Mouse (Mus musculus) gastrocnemius, postnatal 36 days (tissue): ENCODE data around the gene 4930507D05Rik. TPM values are rescaled to one million over a fixed set of nuclear protein-coding genes. Genes with fewer than 3 reads are reported as not detected.
"Not testable (repeated sequence)": the region's sequence is repeated elsewhere in the genome, so short reads cannot be mapped to it uniquely, and the experiment has no call there.

Experiments
- DNase-seq, 2 experiments: peaks; one replicate each; pipeline ENCODE4 v3.0.0; 2022
- intact Hi-C: fragments of 180-260 bp; cut with DNase I; formaldehyde crosslinking; loops from one replicate; pipeline ENCODE4 v1.15.1; 2025
- long read RNA-seq, 2 experiments: library from polyadenylated mRNA; stranded (forward); transcript quantifications; one replicate each; pipeline ENCODE4 v2.0.0; 2021
- total RNA-seq, 2 experiments: library from RNA; stranded (reverse); gene quantifications; 2 replicates each; pipeline ENCODE4 v1.2.3; 2021

4930507D05Rik gene
- not detected for total RNA-seq
- long read RNA-seq, experiment 1 = 0 reads
- long read RNA-seq, experiment 2 = 0 reads

DNA sequence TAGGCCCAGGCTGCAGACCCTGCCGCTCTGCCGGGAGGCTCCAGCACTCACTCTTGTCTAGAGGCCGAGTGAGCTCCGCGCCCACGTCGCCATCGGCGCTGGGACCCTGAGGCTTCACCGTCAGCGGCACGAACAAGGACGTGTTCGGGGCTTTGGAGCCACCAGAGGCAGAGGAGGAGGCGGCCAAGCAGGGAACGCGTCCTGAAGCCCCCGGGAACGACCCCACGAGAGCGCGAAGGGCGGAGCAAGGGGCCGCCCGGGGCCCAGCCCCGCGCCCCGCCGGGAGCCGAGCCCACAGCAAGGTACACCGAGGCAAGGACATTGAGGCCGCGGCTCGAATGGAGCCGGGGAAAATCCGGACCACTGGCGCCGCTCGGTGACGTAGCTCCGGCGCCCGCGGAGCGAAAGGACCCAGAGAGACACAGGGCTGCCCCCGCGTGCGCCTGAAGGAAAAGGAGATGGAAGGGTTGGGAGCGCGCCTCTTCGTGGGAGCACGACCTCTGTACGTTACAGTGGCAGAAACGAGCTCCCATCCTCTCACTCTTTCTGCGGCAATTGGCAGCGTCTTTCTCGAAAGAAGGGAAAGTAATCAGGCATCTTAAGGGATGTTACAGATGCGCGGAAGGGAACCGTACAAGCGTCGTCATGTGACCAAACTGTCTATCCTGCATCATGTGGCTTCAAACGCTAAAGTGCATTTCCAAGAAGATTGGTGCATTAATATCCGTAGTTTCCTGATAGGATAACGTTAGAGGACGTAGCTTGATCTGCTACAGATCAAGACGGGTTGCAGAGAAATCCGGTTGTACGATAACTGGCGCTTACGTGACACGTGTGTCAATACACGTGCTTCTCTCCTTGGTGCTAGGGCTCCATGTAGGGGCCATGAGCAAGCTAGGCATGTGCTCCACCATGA, at the start of gene 4930507D05Rik, which contains the start of gene Supv3l1:
4930507D05Rik (plus strand) TSS at position 126 of the 916 bp plus-strand sequence.
Supv3l1 (minus strand) TSS at position 375 of the 916 bp plus-strand sequence.
- intact Hi-C loops = loop anchor here (2.0 to 10.0 kb wide), 2 partner anchors 39 to 305 kb away; no protein-coding TSS in a partner anchor
- DNase-seq = peak; percentile 85 to 97

DNA sequence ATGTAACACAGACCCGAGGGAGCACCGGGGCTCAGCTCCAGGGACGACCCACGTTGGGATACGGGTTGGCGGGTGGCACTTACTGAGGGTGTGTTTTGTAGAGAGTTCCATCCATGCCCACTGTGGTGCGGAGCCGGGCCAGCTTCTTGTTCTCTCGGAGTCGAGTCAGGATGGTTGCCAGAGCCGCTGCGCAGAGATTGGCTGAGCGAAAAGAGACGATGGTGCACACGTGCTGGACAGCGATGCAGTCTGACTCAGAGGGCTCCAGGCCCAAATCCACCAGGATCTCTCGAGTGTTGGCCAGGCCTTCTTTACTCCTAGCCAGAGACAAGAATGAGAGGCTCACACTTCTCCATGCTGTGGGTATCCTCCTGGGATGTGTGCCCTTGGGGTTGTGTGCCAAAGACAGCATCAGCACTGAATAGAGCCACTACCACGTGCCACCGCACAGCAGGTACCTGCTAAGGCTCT, 47.6 kb upstream of the 4930507D05Rik start:
- intact Hi-C loops = loop anchor here (10.0 kb wide), 1 partner anchor 537 kb away; no protein-coding TSS in a partner anchor
- peak; percentile 26 to 45 for DNase-seq

DNA sequence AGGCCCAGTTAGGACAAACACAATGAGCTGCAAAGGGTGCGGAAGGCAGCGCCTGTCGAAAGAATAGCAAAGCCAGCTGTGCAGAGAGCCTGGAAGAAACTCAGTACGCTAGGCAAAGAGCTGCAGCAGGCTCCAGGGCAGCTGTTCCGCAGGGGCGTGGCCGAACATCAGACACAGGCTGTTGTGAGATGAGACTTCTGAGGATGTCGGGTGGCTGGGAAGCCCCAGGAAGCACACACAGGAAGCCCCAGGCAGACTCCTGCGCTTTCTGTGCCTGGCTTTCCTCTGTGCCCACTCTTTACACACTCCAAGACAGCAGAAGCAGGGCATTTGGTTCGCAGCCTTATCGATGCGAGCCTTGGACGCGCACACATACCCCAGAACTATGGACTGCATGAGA, 44.4 kb upstream of the 4930507D05Rik start:
- intact Hi-C loops = loop anchor here (10.0 kb wide), 1 partner anchor 540 kb away; no protein-coding TSS in a partner anchor
- DNase-seq = peak; percentile 38 to 49

DNA sequence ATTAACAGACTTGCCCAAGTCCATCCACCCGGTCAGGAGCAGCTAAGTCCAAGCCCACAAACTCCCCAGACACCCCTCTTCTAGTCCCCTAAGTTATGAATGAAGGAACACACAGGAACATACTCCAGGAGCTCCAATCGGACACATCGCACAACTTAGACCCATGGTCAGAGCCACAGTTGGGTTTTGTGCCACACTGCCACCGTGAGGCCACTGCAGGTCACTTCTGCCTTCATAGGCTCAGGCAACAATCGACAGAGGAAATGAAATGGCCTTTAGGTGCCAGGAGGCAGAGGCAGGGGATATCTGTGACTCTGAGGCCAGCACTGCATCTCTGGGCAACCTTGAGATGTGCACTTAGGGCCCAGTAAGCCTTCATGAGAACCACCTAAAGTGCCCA, 38.3 kb upstream of the 4930507D05Rik start:
- intact Hi-C loops = no loop called here
- DNase-seq = peak; percentile 53 to 55

DNA sequence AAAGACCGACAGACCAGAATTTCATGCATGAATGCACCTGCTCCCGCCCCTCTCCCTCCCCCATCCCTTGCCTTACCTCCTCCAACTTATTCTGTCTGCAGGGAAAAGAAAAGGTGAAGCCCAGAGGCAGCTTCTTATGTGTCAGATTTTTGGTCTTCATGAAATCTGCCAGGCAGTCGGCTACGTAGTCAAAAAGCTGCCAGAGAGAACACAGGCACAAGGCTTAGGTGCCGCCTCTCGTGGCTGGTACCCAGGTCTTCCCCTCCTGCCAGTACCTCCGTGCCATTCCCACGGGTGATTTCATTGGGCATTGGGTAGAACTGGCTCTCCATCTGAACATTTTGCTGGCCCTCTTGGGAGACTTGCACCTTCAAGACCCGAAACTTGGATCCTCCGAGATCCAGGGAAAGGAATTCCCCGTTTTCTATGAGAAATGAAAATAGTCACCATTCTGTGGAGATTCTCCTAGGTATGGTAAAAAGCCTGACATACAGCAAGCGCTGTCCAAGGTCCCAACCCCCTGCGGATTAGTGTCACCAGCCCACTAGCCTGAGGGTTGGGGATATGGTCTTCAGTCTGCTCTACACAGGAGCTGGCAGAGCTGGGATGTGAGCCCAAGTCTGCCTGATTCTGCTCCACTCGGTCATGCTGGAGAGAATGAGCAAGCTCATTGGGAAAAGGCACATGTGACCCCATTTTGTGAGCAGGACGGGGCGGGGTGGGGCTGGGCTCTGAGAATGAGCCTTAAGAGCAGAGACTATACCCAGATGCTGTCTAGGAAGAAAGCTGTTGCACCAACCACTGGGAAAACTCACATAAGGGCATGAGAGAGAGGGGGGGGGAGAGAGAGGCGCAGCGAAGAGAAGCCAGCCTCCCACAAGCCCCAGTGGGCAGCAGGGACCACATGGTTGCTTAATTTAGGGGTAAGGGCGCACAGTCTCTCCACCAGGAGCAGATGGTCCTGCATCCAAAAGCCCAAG, 37.6 kb upstream of the 4930507D05Rik start:
- intact Hi-C loops = loop anchor here (2.0 kb wide), 1 partner anchor 137 kb away; no protein-coding TSS in a partner anchor
- no peak for DNase-seq

DNA sequence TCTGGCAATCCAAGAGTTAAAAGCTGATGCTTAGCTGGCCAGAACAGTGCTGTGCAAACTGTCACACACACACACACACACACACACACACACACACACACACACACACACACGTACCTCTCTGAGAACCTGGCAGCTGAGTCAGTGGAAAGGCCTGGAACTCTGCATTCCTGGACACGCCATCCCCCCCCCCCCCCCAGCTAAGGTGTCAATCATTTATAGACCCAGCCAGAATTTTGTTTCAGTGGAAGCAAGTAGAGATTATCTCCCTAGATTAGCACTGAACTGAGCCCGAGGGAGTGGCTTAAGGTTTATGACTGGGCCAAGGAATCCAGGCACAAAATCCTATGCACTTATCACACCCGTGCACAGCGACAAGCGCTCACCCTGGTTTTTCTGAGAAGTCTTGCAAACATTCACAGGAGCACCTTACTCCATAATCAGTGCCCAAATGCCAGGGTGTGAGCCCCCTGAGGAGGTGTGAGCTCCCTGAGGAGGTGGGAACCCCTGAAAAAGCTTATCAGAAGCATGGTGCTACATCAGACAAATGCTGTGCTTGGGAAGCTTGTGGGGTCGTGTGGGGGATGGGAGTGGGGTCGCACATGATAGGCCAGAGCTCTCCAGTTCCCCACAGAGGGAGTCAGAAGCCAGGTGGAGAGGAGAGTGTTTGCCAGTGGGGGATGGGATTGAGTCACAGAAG, 36.2 kb upstream of the 4930507D05Rik start:
- no peak for DNase-seq
- intact Hi-C loops = loop anchor here (2.0 kb wide), 1 partner anchor 138 kb away; no protein-coding TSS in a partner anchor

DNA sequence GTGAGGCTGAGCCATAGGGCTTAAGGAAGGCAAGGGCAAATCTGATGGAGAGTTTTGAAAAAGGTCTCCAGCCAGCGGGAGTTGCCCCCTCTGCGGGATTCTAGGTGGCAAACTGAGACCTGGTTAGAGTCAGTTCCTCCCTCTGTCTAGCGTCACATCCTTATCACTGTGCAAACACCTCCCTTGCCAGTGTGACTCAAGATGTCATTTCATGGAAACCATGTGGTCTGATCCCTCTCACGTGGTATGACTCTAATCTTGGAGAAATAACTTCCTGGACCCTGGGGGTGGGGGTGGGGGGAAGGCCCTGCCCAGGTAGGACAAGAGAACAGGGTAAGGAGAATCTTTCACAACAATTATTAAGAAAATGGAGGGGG, 35.7 kb upstream of the 4930507D05Rik start:
- no peak for DNase-seq
- intact Hi-C loops = loop anchor here (2.0 kb wide), 1 partner anchor 139 kb away; no protein-coding TSS in a partner anchor

GRCm38 (mm10) chr10:62418831-62419356, 30.4 kb upstream of the 4930507D05Rik start:
- DNase-seq = no peak
- intact Hi-C loops = no loop called here

DNA sequence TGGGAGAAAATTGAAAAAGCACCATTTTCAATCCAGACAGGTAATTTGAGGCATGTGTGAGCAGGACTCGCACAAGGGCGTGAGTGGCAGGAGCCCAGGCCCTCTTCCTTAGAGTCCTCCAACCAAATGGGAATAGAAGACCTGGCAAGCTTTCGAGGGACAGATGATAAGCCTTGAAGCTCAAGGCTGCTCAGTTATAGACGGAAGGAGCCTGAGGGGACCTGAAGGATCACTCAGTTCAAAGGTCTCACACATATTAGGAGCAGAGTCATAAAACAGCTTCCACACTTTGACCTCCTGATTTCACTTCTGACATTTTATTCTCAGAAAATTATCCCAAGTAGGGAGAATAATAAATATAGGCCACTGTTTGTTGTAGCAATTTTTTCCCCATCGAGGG, 29.9 kb upstream of the 4930507D05Rik start:
- intact Hi-C loops = no loop called here
- DNase-seq = no peak

DNA sequence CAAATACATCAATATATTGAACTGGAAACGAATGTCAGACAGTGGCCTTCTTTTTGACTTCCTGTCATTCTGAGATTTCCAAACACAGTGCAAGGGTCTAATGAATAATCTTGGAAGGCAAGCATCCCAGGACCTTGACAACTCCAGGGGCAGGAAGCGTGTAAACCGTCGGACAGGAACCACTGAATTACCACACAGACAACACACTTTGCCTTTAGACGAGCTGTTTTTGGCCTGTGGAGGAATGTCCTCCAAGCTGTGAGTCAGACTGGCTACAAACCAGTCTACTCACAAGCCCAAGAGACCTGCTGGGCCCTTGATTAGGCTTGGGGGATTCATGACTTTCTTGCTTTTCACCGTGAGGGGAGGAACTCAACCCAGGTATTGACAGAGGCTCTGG, 28.9 kb upstream of the 4930507D05Rik start:
- intact Hi-C loops = no loop called here
- DNase-seq = no peak

- intact Hi-C loops = no loop called here
- DNase-seq = no peak
Observed at GRCm38 (mm10) chr10:62421127-62421526, 28.2 kb upstream of the 4930507D05Rik start.

DNA sequence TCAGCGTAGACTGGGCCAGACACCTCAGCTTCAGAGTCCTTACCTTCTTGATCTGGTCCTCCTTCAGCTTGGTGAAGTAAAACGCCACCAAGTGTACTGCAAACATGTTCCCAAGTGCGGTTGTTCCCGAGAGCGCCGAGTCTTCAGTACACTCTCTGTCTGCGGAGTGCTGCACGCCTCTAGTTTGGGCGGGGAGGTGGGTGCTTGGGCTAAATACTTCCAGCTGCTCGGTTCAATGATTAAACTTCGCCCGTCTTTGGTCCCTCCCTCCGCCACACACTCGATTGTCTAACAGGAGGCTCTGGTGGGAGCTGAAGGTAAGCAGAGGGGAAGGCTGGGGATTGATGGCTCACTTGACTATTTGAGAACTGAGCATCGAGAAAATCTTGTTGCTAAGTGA, 27.0 kb upstream of the 4930507D05Rik start, which contains the start of gene Hkdc1:
Hkdc1 (minus strand) TSS at position 237 of the 400 bp plus-strand sequence.
- intact Hi-C loops = no loop called here
- DNase-seq = no peak

- no peak for DNase-seq
- intact Hi-C loops = no loop called here
Observed at GRCm38 (mm10) chr10:62425081-62425871, 24.0 kb upstream of the 4930507D05Rik start.

DNA sequence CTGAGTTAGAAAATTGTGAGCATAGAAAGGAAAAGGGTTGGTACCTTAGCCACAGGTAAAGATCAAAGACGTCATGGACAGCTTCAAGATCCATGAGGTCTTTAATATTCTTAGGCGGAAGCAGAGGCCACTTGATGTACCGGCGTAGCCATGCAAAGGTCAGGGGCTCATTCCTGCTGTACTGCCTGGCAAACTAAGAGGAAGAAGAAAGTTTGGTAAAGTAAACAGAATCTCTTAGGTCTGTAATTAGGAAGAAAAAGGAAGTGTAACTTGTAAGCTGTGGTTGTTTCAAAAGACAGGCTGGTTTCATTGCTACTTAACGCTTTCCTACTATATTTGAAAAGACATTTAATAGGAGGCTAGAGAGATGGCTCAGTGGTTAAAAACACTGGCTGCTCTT, 18.9 kb upstream of the 4930507D05Rik start:
- no peak for DNase-seq
- intact Hi-C loops = no loop called here

DNA sequence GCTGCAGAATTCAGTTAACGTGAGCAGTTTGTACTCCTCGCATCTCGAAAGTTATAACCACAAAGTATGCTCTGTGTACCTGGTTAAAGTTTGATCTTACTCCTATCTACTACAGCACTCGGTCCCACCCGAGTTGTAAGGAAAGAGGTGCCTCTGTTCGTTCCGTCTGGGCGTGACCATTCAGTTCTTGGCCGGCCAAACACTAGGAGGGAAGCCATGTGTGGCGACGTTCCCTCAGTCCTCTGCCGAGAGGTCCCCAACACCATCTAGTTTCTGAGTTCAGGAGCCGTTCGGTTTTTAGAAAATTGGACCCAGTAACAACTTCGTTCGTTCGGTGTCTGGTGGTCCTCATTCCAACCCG, 971 bp downstream of the 4930507D05Rik start:
- intact Hi-C loops = no loop called here
- DNase-seq = no peak

DNA sequence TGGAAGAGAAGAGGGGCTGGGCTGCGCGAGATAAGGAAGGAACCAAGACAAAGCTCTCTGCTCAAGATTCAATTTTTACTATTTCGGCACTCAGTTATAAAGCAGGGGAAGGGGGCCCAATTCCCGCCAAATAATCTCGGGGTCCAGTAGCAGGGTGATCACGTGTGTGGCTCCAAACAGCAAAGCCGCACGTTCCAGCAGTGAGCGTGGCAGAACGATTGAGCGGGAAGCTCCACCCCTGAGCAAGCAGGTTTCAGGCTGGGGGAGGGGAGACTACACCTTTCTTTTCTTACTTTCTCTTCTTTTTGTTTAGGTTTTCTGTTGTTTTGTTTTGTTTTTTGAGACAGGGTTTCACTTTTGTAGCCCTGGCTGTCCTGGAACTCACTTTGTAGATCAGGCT, 2.7 kb downstream of the 4930507D05Rik start:
- intact Hi-C loops, DNase-seq: not testable (repeated sequence)

DNA sequence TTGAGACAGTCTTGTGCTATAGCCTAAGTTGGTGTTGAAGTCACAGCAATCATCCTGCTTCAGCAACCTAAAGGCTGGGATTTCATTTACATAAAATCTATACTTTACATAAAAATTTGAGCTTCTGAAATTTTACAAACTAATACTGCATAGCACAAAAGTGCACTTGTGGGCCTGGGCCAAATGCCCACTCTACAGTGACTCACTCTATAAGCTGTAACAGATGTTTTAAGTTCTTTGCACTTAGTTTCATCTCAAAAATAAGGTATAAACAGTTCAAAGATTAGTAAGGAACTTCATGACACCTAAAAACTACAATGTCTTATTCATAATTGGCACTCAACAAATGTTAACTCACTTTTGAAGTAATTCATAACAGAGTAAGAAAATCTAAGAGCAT, 12.0 kb downstream of the 4930507D05Rik start:
- no peak for DNase-seq
- intact Hi-C loops = no loop called here

GRCm38 (mm10) chr10:62469736-62470135, 20.4 kb downstream of the 4930507D05Rik start:
- DNase-seq = no peak
- intact Hi-C loops = no loop called here

- DNase-seq = no peak
- intact Hi-C loops = no loop called here
Observed at GRCm38 (mm10) chr10:62471105-62471504, 21.8 kb downstream of the 4930507D05Rik start.
